Mouse (Mus musculus): ENCODE data around the gene Tbata.

Tbata gene

GRCm38 (mm10) chr10:61171654-61172053, at the start of gene Tbata:
TSS of gene Tbata (plus strand) at chr10:61171954.
- no peak for DNase-seq (ENCODE audit: low read depth, low spot score)

DNA sequence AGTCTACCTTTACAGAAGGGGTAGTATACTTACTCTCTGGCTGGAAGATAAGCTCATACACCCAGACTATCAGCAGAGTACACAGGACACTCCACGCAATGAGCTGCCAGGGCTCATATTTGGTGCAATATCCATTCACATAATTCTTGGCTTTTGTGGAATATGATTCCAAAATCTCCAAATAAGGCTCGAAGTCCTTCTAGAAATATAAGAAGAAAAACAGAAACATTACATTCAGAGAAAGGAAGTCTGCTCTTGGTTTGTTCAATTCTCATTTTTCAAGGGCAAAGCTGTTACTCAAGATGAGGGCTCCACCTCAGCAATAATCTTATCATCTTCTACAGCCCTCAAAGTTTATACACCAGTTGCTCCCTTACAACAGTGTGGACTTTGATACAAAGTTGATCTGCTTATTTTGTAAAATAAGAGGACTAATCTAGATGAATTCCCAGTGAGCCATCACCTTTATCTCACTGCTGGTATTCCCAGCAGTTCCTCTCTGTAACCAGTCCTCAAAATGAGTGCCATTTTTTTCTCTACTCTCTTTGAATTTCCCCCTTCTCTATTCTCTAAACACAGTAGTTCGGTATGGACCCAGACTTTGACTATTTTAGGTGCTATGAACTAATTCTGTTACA, 48.4 kb upstream of the Tbata start:
- DNase-seq (ENCODE audit: low read depth, low spot score): no peak

- DNase-seq (ENCODE audit: low read depth, low spot score): no peak
These were observed 47.3 kb upstream of the Tbata start for GRCm38 (mm10) chr10:61124462-61124861.

GRCm38 (mm10) chr10:61128701-61129365, 42.9 kb upstream of the Tbata start:
- no peak for DNase-seq (ENCODE audit: low read depth, low spot score)

GRCm38 (mm10) chr10:61130959-61131358, 40.8 kb upstream of the Tbata start:
- DNase-seq (ENCODE audit: low read depth, low spot score): no peak

DNA sequence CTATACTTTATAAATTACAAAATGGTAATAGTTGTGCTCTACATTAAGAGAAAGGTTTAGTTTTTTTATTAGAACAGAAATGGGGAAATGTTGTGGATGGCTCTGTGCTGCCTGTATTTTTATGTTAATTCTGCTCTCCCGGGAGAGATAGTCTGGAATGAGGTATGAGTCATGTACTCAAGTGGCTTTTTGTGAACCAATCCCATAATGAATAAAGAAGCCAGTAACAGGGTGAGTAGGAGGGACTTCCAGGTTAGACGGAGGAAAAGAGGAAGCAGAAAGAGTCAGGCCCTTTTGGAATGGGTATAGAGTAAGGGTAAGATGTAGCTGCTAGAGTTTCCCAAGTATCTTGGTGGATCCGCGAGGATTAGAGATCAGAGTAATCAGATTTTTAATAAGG, 37.7 kb upstream of the Tbata start:
- DNase-seq (ENCODE audit: low read depth, low spot score): peak; percentile 25

DNA sequence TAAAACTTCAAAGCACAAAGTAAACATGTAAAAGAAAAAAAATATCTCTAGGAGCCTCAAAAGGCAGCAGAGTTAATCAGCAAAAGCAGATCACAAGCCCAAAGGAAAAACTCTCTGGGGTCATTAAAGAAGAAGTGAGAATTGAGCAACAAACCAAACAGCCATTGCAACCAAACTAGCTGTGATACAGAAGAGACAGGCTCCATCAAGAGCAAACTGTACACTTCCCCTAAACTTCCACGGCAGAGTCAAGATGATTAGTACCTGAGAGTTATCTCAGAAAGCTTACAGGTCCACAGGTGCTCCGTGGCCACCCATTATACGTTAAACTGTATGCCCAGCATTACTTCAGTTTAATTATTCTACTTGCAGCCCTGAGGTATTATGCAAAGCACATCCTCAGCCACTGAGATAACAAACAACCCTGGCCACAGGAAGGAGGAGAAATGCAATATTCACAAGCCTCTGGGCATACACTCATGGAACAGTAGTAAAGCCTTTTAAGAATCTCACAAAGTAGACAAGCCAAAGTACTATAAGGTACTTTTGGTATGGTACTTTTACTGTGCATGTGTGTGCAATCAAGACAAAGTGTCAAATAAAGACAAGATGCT, 36.4 kb upstream of the Tbata start:
- no peak for DNase-seq (ENCODE audit: low read depth, low spot score)

- DNase-seq (ENCODE audit: low read depth, low spot score): no peak
These were observed 34.2 kb upstream of the Tbata start for GRCm38 (mm10) chr10:61137567-61137966.

DNA sequence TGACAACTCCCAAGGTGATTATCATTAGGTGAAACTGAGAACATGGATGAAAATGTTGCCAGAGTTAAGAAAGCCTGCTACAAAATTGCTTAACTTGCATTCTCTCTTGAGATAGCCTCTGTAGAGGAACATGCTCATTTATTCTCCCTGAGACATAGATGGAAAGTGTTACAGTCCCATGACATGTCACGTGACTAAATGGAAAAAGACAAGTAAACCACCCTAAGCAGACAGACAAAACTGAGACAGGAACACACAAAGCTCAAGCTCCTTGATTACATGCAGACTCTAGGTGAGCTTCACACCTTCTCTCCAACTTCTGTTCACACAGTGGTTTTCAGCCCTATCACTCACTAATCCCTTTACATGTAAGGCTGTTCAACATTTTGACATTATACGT, 28.4 kb upstream of the Tbata start:
- no peak for DNase-seq (ENCODE audit: low read depth, low spot score)

DNA sequence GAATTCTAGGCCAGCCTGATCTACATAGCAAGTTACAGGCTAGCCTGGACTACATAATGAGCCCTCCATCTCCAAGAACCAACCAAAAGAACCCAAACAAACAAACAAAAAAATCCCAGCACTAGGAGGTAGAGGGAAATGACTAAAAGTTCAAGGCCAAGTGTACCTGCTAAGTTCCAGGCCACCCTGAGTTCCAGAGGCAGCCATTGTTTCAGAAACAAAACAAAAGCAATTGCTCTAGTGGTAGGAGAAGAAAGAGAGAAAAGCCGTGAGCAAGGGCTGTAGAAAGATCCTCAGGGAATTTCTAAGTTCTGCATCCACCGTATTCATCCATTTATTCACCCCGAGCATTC, 26.0 kb upstream of the Tbata start:
- peak; percentile 65 for DNase-seq (ENCODE audit: low read depth, low spot score)

DNA sequence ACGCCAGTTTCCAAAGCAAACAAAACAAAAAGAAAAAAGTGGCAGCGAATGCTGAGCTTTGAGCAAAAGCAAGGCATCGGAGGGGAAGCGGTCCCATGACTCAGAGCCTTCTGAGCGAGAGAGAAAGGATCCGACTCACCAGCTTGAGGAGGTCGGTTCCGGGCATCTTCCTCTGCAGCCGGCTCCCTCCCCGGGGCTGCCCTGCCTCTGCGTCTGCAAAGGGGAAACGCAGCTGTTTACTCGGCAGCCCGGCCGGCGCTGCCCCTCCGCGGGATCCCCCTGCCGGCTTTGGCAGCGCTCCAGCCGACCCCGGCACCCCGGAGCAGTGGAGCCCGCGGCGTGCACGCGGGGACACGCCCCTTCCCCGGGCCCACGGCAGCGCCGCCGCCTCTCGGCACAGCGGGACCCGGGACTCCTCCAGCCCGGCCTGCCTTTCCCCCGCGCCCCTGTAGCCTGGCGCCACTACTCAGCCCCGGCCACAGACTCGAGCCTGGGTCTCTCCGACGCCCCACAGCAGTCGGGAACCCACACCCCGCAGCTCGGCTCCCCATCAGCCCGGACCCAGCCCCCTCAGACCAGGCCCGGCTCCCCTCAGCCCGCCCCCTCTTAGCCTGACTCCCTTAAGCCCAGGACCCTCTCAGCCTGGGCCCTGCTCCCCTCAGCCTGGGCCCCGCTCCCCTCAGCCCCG, 25.5 kb upstream of the Tbata start:
- DNase-seq (ENCODE audit: low read depth, low spot score): peak; percentile 80

- DNase-seq (ENCODE audit: low read depth, low spot score): no peak
These were observed 25.0 kb upstream of the Tbata start for GRCm38 (mm10) chr10:61146807-61147156.

DNA sequence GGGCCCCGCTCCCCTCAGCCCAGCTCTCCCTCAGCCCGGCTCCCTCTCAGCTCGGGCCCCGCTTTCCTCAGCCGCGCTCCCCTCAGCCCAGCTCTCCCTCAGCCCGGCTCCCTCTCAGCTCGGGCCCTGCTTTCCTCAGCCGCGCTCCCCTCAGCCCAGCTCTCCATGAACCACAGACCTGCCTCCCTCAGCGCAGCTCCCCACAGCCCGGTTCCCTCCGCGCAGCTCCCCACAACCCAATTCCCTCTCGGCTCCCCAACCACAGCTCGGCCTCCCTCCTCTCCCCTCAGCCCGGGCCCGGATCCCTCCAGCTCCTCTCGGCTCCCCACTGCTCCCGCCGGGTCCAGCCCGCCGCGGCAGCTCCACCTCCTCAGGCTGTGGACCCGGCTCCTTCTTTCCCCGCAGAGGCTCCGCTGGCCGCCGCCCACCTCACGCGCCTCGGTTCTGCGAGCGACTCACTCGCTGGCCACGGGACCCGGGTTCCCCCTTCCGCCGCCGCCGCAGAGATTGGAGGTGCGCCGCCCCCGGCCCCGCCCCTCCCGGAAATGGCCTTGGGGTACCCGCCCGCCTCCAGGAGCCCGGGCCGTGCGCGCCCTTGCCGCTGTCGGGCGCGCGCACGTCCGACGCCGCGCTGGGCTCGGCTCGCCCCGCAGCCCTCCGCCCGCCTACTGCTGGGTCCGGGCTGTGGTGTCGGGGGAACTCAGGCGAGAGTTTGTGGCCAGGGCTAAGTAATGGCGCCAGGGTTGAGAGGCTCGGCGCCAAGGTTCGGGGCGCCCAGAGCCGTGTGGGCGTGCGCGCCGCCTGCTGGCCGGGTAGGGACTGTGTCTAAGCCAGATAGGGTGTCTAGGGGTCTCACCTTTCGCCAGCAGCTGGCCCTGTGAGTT, 24.4 kb upstream of the Tbata start, which contains the start of gene Sgpl1:
Gene Sgpl1, minus strand, starts transcription at position 547 of the 884 bp plus-strand sequence.
- DNase-seq (ENCODE audit: low read depth, low spot score): peak; percentile 96

GRCm38 (mm10) chr10:61149476-61149875, 22.3 kb upstream of the Tbata start:
- DNase-seq (ENCODE audit: low read depth, low spot score): no peak

DNA sequence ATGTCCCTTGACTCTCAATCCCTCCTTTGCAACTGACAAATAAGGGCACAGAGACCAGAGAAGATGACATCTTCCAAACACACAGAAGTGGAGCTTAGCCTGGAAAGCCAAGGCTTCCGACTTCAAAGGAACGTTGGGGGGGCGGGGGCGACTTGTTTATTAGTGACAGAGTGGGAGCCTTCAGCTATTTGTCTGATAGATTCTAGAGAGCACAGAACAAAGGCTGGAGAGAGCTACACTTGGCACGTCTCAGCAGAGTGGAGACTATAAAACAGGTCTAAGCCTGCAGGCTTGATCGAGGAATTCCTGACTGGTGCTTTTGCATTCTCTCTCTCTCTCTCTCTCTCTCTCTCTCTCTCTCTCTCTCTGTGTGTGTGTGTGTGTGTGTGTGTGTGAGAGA, 21.1 kb upstream of the Tbata start:
- no peak for DNase-seq (ENCODE audit: low read depth, low spot score)

DNA sequence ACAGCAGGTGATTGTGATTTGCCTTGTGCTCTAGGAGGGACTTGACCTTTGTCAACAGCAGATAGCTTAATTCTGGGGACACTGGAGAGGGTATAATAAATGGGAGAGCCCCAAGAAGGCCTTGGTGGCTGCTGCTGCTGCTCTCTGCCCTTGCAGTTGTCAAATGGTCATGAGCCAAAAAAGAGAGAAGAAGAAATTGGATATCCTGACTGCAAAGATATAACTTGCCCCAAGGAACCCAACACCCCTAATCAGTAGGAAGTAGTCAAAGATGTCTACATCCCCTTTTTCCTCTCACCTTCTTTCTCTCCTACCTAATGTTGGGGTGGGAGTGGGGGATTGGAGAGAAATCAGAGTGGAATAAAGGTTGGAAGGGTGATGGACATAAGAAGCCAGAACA, 19.6 kb upstream of the Tbata start:
- no peak for DNase-seq (ENCODE audit: low read depth, low spot score)

DNA sequence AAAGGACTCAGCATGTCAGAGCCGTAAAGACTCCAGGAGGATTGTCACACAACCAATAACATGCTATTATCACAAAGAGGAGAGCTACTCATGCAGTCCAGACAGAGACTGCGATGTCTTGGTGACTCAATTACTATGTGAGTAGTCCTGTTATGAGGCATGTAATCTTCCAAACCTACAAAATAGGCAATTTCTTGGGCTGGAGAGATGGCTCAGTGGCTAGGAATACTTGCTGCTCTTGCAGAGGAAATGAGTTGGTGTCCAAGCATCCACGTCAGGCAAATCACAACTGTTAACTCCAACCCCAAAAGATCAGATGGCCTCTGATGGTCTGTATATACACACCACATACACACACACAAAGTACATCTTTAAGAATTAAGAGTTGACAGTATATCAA, 16.1 kb upstream of the Tbata start:
- DNase-seq (ENCODE audit: low read depth, low spot score): no peak

- DNase-seq (ENCODE audit: low read depth, low spot score): no peak
These were observed 15.3 kb upstream of the Tbata start for GRCm38 (mm10) chr10:61156453-61156852.

DNA sequence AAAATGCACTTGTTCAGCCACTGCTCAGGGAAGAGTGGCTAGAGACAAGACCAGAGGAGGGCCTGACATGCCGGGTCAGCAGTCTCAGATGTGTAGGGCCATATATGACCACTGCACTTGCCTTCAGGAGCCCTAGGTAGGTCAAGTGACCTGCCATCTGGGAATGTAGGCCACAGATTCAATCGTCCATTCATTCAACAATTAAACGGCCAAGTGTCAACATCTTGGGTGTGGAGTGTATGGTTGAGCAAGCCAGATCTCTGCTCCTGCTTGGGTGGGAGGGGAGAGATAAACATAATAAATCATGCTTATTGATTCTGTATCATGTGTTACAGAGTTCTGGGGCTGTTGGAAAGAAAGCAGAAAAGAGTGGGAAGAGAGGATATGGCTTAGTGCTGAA, 13.2 kb upstream of the Tbata start:
- no peak for DNase-seq (ENCODE audit: low read depth, low spot score)

DNA sequence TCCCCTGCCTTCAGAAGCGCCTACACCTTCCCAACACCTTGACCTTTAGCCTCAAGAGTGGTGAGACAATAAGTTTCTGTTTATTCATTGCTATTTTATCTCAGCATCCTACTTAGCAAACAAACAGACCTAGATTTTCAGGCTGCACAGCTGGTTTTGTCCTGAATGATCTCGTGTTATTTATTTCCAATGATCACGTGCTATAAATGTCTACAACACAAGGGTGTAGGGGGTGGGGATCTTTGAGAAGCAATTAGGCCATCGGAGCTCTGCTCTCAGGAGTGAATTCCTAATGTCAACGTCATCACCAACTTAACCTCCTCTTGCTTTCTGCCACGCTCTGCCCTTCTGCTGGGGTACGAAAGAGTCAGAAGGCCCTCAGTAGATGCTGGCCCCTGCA, 11.7 kb upstream of the Tbata start:
- DNase-seq (ENCODE audit: low read depth, low spot score): no peak

DNA sequence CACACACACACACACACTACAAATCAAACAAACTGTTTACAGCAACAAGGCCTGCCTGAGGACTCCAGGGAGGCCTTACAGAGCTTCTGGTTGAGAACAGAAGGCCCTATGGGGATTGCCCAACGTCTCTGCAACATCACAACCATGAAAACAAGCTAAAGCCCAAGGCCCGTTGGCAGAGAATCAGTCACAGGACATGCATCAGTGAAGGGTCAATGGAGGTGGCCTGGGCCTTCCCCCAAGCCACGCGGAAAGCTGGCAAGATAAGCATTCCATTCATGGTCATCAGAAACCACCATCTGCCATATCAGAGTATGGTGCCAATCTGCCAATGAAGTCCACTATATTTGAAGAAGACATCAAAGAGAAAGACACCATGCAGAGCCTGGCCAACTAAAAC, 11.1 kb upstream of the Tbata start:
- no peak for DNase-seq (ENCODE audit: low read depth, low spot score)

DNA sequence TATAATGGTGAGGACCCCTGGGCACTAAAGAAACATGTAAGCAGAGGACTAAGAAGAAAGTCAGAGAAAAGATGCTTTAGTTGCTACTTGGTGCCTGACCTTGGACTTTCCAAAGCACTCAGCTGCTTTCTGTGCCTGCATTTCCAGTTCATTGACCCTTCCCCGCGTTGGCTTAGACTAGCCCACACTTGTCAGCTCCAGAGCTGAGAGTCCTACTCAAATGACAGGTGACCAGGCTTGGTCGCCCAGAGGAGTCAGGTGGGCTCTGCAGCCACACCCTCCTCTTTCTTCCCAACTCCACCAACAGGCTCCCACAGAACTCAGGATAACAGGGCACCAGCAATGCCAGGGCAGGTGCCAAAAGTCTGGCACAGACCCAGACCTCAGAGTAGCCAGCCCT, 9.4 kb upstream of the Tbata start:
- DNase-seq (ENCODE audit: low read depth, low spot score): peak; percentile 11
